In genomic region chr7:128181691-128182090, GRCm38 (mm10) we compare ENCODE assay signal across 19 mouse cellular contexts. TPM values are rescaled to one million over a fixed set of nuclear protein-coding genes. Genes with fewer than 3 reads are reported as not detected.
DNase-seq lines count a peak whose midpoint lies in the region; ATAC-seq lines count a peak whose summit lies in the region.
"Had no signal": no experiment of that assay in that cellular context is flagged by ENCODE, and none has a peak within 500 bp of the region (broad histone marks: within the 10 kb centered on the region; RNA-seq: fewer than 3 reads in every experiment).

No protein-coding gene starts in this region.

- DNase-seq in spleen, postnatal 36 days (ENCODE audit: low spot score in 2 of 2), result peak; percentile 58 to 64
- no peak for DNase-seq in spleen, adult 12 weeks (ENCODE audit: low spot score)
- DNase-seq in thymus, postnatal 14 days, result peak; percentile 76
- no peak for DNase-seq in embryo, embryonic 10 days (ENCODE audit: low spot score)
- no peak for DNase-seq in frontal cortex, postnatal 14 days (ENCODE audit: low spot score in 2 of 2)
- DNase-seq in MN1 (ENCODE audit: low spot score), result no peak
- DNase-seq: adrenal gland, adult 8-10 months; cerebellum, adult 18-20 months; cerebellum, postnatal 14 days; gastrocnemius, adult 2 months; heart, postnatal 14 days; kidney, postnatal 36 days; layer of hippocampus, postnatal 36 days; retina, postnatal 1 day; right cerebral cortex, postnatal 25 days had no signal

- ATAC-seq in neutrophil, adult 5-6 weeks (ENCODE audit: extremely low read depth, insufficient number of reproducible peaks, low FRiP score, poor library complexity, severe bottlenecking), result peak; percentile 18; the same call in 1 of the 2 replicates
- ATAC-seq: activated CD4-positive, CD25-positive, alpha-beta regulatory T cell, adult 4 months; intestine, postnatal 0 days had no signal

RNA-seq across cellular contexts. Expression of gene Cox6a2, which starts 24.5 kb away (rescaled TPM):
- total RNA-seq in neutrophil, adult 5-6 weeks (2017), result not detected in 2 replicates

RNA-seq across cellular contexts. Expression of gene Itgad, which starts 27.5 kb away (rescaled TPM):
- 0.12 and 1.8 TPM in 2 replicates for total RNA-seq in neutrophil, adult 5-6 weeks (2017)
- total RNA-seq: ES-E14; gastrocnemius, adult 2 months had no signal

RNA-seq across cellular contexts. Expression of gene Itgax, which starts 52.3 kb away (rescaled TPM):
- 44.3 and 62.5 TPM in 2 replicates for total RNA-seq in neutrophil, adult 5-6 weeks (2017)
- total RNA-seq: ES-E14 had no signal

RNA-seq across cellular contexts. Expression of gene Armc5, which starts 55.5 kb away (rescaled TPM):
- total RNA-seq in neutrophil, adult 5-6 weeks (2017), result 5.8 and 7.1 TPM in 2 replicates

RNA-seq across cellular contexts. Expression of gene 9130023H24Rik, which starts 56.1 kb away (rescaled TPM):
- total RNA-seq in neutrophil, adult 5-6 weeks (2017), result 5.2 and 5.6 TPM in 2 replicates

Comparison
In these comparisons a context has a peak if more than half of its experiments do, and no peak if none do; other contexts are left out.
1. DNase-seq: peak in spleen, postnatal 36 days (2 of 2) and thymus, postnatal 14 days (single experiment); none in spleen, adult 12 weeks (single experiment), embryo, embryonic 10 days (single experiment), frontal cortex, postnatal 14 days (0 of 2) and MN1 (single experiment).